Mouse (Mus musculus): ENCODE results near the gene Cryga.
"Not testable (repeated sequence)": the region's sequence is repeated elsewhere in the genome, so short reads cannot be mapped to it uniquely, and the experiment has no call there.

Gene Cryga

DNA sequence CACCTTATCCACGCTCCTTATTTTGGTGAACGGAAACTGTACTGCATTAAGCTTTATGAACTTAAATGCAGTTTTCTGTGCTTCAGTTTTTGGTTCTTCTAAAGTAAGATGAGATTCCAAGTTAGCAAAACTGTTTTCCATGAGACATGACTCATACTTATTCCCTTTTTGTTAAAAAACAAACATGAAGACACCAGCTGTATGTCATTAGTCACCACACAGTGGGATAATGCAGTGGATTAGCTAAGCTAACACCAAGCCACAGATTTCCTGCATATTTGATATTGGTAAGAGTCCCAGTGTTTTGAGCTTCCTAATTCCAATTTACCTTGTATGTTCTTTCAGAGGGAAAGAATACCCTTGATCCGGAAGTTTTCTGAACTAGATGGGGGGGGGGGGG, 11.6 kb downstream of the Cryga start:
- DNase-seq (ENCODE audit: low spot score in 2 of 2) = no peak

DNA sequence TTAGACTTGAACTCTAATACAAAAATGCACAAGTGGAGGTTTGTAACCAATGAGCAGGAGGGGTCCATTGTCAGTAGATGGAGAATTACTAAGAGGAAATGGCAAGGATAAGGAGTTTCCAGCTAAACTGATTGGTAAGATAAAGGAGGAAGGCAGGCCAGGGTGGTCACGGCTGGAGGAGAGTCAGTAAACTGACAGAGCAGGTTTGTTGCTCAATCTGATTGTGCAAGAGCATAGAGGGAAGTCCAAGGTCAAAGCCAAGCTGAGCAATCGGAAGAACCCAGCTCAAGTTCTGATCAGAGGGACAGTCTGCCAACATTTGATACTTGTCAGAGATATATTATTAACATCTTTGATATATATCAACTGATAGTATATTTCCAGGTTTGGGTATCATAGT, 12.8 kb downstream of the Cryga start:
- no peak for DNase-seq (ENCODE audit: low spot score in 2 of 2)

DNA sequence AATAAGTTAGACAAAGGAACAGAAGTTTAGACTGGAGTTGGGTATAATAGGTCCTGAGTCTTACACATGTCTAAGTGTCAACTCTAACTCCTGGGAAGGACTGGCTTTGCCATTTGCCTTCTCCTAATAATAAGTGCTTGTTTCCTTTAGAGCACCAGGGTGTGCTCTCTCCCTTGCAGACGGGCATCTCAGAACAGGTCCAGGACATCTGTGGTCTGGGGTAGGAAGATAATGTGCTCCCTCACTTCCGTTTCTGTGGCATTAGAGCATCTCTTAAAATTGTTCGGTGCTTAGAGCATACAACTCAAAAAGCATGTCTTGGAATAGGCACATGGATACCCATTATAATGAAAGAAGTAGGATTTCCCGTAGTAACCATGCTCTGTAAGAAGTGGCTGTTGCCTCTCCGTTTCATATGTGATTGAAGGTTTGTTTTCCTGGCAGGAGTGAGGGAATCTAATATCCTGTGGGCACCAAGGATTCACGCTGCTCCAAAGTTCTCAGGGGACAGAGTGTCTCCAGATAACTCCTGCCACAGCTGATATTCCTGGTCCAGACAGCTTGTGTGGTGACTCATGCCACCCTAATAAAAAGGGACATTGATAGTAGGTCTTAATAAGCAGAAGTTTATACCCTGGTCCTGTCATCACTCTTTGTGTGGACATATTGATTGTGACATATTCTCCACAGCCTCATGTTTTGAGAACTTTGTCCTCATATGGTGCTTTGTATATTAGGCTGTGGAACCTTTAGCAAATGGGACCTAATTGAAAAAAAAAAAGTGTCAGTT, 14.4 kb downstream of the Cryga start:
- DNase-seq (ENCODE audit: low spot score in 2 of 2) = no peak

DNA sequence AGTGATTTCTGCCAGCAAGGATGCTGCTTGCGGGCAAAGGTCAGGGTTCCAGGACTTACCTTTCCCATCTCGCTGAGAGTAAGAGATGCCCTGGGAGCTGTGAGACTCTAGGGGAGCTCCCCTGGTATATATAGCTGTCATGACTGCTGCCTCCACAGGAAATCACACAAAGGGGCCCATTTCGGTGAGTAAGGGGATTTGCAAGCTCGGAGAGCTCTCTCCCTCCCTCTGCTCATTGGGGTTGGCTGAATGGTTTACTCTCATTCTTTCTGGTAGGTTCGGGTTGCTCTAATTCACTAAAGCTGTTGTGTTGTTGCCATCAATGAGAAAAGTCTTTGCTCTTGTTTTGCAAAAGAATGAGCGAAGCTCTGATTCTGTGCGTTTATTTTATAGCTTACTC, 21.0 kb downstream of the Cryga start, which contains the start of gene Crygb:
Gene Crygb (minus strand): TSS at position 101 of the 400 bp plus-strand sequence.
- no peak for DNase-seq (ENCODE audit: low spot score in 2 of 2)

DNA sequence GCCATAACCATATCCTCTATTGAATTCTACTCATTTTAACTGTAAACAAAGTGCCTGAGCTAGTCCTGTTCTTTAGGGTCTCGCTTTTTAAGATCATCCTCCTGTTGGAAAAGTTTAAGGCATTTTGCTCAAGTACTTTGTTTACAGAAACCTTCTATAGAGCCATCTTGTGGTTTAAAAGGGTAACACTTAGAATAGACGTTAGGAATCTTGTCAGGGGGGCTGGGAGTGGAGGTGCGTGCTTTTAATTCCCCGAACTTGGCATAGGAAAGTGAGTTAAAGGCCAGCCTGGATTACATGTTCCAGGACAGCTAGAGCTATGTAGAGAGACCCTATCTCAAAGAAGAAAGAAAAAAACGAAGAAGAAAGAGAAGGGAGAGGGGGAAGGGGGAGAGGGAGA, 27.6 kb downstream of the Cryga start:
- no peak for DNase-seq (ENCODE audit: low spot score in 2 of 2)

DNA sequence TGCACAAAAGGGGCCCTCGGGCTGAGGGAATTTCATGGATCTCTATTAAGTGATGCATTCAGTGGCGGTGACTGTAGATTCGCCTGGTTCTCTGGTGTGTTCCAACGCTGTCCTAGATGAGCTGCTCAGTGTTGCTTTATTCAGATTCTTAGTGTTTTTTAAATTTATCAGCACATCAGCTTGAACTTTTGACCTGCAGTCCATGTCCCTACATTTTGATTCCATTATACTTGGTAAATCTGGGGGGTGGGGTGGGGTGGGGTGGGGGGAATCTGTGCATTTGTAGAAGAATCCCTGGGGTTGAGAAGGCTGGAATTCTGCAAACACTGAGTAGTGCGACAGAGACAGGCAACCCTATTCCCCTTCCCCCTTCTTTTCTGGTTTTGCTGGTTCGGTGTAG, 29.6 kb downstream of the Cryga start, which contains the start of gene Crygc:
Gene Crygc (minus strand): TSS at position 101 of the 400 bp plus-strand sequence.
- DNase-seq (ENCODE audit: low spot score in 2 of 2) = no peak

DNA sequence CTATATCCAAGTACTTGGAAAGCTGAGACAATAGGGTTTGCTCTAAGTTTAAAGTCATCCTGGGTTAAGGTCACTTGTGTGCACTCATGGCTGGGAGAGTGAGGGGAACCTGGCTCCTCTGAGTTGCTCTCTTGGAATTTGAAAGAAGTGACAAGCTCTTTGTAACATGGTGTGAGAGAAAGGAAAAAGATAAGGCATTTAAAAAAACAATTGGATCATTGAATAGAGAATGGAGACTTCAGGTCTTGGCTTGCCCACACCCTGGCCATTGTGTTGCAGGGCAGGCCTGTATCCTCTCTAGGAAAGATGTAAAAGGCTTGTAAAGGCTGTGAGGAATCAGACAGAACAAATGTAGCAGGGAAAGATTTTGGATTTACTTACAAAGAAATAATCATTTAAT, 35.3 kb downstream of the Cryga start:
- no peak for DNase-seq (ENCODE audit: low spot score in 2 of 2)

DNA sequence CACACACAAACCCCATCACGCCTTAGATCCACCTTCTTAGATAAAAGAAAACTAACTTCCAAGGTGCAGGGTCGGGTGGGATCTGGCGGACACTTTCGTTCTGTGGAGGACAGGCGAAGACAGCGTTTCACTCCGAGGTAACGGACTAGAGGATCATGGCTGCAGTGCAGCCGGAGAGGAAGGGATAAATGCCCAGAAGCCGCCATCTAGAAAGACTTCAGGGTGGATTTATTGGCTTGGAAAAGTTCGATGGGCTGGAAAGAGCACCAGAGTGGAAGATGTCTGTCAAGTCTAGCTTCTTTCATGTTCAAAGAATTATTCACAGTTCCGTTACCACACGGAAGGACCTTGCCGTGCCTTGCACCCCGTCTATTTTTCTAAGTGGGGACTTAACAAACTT, 39.0 kb downstream of the Cryga start:
- DNase-seq (ENCODE audit: low spot score in 2 of 2) = no peak

DNA sequence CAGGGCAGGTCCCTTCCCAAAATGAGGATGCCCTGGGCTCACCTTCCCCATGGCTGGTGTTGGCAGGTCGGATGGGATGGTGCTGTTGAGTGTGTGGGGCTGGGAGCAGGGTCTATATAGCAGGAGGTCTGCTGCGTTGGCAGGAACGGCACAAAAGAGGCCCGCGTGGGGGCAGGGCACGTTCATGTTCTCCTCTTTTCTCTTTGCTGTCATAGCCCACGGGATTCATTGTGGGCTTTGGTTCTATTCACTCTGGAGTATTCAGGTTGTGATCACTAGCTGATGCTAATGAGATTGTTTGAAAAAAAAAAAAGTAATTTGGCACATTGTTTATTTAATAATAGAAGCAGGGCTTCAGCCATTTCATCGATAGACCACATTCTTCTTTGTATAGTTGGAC, 39.8 kb downstream of the Cryga start, which contains the start of gene Crygd:
Gene Crygd (minus strand): TSS at position 101 of the 400 bp plus-strand sequence.
- no peak for DNase-seq (ENCODE audit: low spot score in 2 of 2)

DNA sequence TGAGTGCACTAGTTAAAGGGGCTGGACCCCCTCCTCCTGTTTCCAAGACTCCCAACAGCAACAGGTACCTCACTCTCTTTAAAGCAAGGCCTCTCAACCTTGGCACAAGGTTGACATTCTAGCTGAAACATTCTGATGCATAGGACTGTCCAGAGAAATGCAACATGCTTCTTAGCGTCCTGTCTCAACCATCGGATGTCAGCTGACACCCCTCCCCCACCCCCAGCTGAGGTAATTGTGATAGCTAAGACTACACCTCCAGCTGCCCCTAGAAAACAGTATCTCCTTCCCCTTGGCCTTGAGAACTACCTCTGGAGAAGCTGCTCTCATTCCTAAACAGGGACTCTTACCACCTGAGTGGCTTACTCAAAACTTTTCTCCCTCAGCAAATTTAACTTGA, 51.0 kb downstream of the Cryga start:
- DNase-seq (ENCODE audit: low spot score in 2 of 2) = no peak

DNA sequence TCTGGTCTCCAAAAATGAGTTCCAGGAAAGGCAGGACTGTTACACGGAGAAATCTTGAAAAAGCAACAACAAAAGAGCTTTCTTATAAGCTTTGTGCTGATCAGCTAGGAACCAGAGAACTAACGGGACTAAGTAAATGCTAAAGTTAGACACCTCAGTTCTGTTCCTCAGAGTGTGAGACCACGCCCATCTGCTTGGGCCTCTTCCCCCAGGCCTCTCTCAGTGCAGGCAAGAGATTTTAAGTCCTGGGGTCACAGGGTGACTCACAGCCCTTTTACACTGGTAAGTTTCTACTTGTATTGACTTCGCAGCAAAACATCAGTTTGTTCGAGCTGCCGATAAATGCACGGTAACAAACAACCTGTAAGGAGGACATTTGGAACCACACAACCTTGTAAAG, 51.5 kb downstream of the Cryga start:
- no peak for DNase-seq (ENCODE audit: low spot score in 2 of 2)

DNA sequence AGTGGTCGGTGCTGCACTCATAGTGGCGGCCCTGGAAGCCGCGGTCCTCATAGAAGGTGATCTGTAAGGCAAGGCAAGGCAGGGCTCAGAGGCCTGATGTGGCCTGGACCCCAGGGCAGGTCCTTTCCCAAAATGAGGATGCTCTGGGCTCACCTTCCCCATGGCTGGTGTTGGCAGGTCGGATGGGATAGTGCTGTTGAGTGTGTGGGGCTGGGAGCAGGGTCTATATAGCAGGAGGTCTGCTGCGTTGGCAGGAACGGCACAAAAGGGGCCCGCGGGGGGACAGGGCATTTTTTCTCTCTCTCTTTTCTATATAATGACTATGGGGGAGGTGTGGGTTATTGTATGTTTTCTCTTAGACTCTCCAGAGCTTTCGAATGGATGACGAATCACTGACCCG, 52.2 kb downstream of the Cryga start, which contains the start of gene Cryge:
Gene Cryge (minus strand): TSS at position 198 of the 400 bp plus-strand sequence.
- not testable (repeated sequence) for DNase-seq (ENCODE audit: low spot score in 2 of 2)

Data from right cerebral cortex, postnatal 36 days (tissue).